Mouse (Mus musculus) left cerebral cortex, postnatal 4 days (tissue): ENCODE results near the gene Zfand2a. TPM values are rescaled to one million over a fixed set of nuclear protein-coding genes. Genes with fewer than 3 reads are reported as not detected.
A peak's percentile ranks its signal among the peaks of the same experiment; 100 is the strongest.

Experiments used
- DNase-seq: peaks from one replicate; pipeline ENCODE4 v3.0.0-alpha.2; 2022
- intact Hi-C: fragments of 180-260 bp; cut with DNase I; formaldehyde crosslinking; loops from one replicate; pipeline ENCODE4 v1.15.1; 2025
- total RNA-seq, 2 experiments: library from RNA; stranded (reverse); gene quantifications; 2 replicates each; pipeline ENCODE4 v1.2.3; 2021

The Zfand2a gene
- total RNA-seq, 2 experiments from 2014 or later: 58.7 to 60.3 TPM

DNA sequence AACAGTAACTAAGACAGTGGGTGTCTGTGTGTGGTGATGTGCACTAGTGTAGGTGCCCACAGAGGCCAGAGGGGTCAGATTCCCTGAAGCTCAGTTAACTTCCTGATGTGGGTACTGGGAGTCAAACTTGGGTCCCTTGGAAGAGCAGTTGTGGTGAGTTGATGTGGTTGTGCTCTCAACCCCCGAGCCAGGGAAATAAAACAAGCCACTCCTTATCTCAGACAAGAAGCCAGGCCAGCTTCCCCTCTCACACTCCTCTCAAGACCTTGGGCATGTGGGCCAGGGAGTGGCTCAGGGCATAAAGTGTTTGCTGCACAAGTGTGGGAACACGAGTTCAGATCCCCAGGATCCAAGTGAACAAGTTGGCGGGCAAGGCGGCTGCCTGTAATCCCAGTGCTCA, 17.5 kb downstream of the Zfand2a start:
- intact Hi-C loops: loop anchor here (5.0 kb wide), 1 partner anchor 104 kb away; no protein-coding TSS in a partner anchor
- DNase-seq: no peak

DNA sequence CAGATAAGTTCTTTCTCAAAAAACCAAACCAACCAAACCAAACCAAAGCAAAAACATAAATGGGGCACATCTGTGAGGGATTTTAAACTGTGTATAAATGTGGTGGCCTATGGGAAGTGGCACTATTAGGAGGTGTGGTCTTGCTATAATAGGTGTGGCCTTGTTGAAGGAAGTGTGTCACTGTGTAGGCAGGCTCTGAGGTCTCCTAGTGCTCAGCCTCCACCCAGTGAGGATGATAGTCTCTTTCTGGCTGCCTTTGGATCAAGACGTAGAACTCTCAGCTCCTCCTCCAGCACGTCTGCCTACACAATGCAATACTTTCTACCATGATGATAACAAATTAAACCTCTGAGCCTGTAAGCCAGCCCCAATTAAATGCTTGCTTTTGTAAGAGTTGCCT, 18.0 kb downstream of the Zfand2a start:
- DNase-seq: no peak
- intact Hi-C loops: loop anchor here (5.0 kb wide), 1 partner anchor 104 kb away; no protein-coding TSS in a partner anchor

DNA sequence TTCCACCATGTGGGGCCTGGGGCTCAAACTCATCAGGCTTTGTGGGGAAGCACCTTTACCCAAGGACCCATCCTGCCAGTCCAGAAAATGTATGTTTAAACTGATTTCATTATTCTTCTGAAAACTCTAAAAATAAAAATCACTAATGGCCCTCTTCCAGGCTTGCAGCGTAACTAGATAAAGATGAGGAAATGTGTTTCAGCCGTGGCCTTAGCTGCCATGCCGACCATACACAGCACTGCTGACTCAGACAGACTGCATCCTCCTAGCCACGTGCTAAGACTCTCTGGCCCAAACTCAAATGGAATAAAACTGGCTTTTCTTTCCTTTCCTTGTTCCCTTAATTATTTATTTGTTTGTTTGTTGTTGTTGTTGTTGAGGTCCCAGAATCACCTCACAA, 19.5 kb downstream of the Zfand2a start:
- DNase-seq: no peak
- intact Hi-C loops: loop anchor here (5.0 kb wide), 1 partner anchor 103 kb away; no protein-coding TSS in a partner anchor

DNA sequence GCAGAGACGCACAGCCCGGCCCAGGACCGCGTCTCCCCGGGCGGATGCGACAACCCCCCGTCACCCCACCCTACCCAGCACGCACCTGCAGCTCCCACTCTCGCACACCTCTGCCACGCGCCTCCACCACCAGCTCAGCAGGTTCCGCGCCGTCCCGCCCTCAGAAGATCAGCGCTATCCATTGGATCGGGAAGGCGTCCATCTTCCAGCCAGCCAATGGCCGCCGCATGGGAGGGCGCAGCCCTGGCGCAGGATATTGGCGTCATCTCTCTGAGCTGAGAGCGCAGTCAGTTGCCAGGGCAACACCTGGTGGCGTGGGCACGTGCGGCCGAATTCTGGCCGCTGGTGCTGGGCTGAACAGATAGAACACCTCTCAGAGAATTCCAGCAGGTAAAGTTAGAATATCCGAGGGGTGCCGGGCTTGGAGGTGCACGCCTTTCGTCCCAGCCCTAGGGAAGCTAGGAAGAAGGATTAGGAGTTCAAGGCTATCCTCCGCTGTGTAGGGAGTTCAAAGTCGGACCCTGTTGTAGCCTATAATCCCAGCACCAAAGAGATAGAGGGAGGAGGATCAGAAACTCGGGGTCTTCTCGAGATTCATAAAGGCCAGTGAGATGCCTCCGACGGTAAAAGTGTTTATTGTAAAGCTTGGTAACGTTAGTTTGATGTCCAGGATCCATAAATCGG, 23.8 kb downstream of the Zfand2a start, which contains the start of gene 3110082I17Rik:
TSS of gene 3110082I17Rik (minus strand) at position 144 of the 684 bp plus-strand sequence.
- intact Hi-C loops: no loop called here

DNA sequence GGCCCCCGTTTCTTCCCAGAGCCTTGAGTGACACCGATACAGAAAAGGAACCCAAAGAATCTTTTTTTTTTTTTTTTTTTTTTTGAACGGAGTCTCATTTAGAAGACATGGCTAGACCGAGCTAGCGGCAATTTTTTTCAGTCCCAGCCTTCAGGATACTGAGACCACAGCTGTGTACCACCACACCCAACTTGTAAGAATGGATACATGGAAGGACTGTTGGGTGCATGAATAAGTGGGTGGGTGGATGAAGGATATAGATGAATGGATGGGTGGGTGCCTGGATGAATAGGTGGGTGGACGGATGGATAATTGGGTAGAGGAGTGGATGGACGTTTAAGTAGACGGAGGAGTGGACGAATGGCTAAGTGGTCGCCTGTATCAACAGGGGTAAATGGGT, 24.4 kb downstream of the Zfand2a start:
- intact Hi-C loops: no loop called here
- no peak for DNase-seq

More for the DNA sequence above, 23.8 kb downstream of the Zfand2a start, which contains the start of gene 3110082I17Rik:
- DNase-seq: peak; percentile 98

DNA sequence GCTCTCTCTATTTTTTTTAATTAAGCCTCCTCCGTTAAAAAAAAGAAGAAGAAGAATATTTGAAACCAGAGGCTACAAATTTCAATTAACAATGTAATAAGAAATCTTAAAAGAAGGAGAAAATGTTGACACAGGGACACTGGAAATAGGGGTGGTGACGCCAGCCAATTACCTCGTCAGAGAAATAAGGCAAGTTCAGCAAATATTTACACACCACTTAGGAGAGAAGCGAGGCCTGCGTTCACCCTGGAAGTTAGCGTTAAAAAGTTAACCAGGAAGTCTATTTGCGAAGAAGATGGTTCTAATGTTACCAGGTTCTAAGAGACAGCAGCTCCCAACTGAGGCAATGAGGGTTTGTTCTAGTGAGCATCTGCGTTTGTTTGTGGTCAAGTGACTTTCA, 27.1 kb downstream of the Zfand2a start:
- intact Hi-C loops: no loop called here
- no peak for DNase-seq

DNA sequence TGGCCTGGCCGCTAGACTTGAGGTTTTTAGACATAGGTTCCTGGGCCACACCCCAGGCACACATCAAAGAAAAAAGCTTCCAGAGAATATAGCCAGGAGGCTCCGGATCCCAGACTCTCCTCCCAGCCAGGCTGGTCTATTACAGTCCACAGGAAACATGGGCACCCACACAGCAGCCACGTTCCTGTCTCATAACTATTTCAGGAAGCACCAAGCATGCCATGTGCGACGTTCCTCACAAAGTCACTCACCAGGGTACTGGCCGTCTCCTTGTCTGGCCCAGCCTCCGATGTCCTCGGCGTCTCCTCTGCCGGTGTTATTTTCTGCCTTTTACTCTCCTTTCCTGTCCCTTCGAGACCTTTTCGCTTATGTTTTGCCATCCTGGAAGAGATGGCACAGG, 29.2 kb downstream of the Zfand2a start:
- intact Hi-C loops: no loop called here
- DNase-seq: no peak

DNA sequence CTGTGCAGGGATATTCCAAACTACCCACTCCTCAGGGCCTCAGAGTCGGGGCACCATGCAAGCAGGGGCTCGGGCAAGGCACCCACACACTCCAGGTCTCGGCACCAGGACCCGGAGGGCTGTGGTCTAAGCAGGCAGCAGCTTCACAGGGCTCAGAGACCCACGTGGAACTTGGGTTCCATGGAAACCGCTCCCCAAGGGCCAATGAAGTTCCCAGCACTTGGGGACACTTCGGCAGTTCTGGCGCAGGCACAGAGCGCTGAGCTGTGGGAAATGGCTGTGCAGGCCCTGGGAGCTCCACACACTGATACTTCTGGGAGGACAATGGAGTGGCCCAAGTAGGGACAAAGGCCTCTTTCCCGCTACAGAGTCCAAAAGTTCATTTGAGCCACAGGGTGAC, 31.3 kb downstream of the Zfand2a start:
- no peak for DNase-seq
- intact Hi-C loops: no loop called here

DNA sequence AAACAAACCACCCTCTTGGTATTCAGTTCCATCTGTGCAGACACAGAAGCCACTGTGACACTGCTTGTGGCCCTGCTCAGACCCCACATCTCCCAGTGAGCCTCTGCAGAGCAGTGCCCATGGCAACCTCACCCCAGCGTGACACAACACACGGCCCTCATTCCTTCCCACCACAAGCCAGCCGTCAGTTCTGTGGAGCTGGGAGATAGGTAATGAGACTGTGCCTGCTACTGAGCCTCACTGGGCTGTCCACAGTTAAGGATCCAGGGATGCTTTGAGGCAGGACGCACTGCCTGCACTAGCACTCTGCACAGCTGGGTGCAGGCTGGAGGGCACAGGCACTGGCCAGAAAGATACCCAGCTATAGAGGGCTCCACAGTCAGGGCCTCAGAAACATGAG, 34.4 kb downstream of the Zfand2a start:
- DNase-seq: no peak
- intact Hi-C loops: no loop called here

DNA sequence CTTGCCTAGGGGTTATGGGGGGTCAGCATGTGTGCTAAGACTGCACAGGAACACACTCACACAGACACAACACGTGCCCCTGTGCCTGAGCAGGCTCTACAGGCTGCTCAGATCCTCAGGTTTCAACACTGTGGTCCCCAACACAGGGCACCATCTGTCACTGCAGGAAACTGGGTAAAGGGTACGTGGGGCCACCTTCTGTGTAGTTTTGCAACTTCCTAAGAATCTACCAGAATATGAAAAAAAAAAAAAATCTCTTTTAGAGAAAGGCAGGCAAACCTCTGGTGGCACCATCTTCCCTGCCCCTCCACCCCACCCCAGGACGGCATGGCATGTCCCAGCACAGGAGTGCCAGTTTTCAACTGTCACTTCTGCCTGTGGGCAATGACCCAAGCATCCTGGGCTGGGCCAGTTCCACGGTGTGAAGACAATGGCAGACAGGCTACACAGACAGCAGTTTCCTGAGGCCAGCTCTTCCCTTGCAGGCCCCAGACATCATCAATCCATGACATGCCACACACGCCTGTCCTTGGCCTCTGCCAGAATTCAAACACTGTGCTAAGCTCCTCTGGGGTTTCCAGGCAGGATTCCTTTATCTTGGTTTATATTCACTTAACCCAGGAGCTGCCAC, 35.1 kb downstream of the Zfand2a start:
- peak; percentile 60 for DNase-seq
- intact Hi-C loops: no loop called here

DNA sequence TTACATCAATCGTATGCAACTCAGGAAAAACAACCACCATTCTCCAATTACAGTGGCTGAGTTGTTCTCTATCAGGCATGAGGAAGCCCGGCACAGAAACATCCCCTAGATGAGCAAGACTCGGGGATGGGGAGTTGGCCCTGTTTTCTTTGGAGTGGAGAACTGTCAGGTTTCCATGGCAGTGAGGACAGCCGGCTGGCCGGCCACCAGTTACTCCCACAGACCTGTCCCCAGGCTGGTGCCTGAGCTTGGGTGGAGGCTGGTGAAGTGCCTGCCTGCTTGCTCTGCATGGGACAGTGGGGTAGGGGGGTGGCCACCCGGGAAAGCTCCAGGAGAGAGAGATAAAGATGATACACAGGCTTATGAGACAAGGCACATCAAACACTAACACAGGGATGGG, 36.3 kb downstream of the Zfand2a start:
- no peak for DNase-seq
- intact Hi-C loops: no loop called here

DNA sequence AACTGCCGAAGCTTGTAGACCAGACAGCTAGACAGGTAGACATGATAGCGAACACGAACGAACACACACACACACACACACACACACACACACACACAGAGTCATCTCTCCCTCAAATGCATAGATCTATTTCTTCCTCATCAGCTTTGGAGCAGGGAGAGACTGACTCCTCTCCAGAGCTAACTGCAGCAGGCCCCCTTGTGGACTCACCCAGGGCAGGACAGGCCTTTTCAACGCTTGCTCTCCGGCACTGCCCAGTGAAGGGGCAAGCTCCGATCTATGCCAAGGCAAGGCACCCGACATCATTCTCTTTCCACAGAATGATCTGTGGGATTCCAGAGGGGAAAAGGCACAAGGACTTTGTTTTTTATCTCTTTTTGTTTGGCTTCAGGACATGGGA, 39.1 kb downstream of the Zfand2a start:
- no peak for DNase-seq
- intact Hi-C loops: no loop called here

DNA sequence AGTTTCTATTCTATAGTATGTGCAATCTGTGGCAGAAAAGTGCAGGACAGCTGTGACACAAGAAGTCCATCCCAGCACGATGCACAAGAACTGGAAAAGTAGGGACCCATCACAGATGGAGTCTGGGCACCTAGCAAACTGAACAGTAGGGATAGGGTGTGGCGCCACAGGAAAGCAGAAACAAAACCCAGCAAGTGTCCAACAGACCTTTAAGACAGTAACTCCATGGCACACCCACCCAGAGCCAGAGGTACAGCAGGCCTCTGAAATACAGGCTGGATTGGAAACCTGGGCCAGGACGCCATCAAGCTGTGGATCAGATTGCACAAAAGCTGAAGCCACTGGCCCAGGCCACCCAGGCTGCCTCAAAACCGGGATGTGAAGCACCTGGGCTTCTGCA, 41.4 kb downstream of the Zfand2a start:
- intact Hi-C loops: no loop called here
- no peak for DNase-seq

DNA sequence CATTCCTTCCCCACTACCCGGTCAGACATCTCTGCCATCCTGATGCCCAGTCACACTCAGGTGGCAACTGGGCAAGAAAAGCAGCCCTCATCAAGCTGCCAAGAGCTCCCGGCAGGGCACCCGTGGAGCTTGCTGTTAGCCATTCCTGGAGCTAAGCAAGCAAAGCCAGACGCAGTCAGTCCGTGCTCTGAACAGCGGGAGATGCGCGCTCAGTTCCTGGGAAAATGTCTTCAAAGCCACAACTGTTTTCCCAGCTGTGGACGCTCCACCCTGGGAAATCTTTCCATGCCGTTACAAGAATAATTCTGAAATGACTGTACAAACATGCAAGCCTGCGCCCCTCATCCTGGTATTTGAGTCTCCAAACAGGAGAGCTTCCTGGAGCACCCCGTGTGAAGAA, 41.9 kb downstream of the Zfand2a start:
- intact Hi-C loops: no loop called here
- DNase-seq: peak; percentile 52

DNA sequence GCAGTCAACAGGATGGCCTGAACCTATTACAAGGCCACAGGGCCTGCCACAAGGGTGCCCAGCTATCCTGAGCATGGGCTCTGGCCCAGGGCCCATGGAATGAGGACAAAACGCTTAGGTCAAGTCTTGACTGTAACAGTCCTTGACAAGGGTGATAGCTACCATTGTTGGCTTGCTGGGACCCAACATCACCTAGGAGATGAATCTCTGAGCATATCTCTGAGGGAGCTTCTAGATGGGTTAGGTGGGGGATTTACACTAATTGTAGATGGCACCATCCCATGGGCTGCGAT, 42.7 kb downstream of the Zfand2a start:
- no peak for DNase-seq
- intact Hi-C loops: no loop called here

DNA sequence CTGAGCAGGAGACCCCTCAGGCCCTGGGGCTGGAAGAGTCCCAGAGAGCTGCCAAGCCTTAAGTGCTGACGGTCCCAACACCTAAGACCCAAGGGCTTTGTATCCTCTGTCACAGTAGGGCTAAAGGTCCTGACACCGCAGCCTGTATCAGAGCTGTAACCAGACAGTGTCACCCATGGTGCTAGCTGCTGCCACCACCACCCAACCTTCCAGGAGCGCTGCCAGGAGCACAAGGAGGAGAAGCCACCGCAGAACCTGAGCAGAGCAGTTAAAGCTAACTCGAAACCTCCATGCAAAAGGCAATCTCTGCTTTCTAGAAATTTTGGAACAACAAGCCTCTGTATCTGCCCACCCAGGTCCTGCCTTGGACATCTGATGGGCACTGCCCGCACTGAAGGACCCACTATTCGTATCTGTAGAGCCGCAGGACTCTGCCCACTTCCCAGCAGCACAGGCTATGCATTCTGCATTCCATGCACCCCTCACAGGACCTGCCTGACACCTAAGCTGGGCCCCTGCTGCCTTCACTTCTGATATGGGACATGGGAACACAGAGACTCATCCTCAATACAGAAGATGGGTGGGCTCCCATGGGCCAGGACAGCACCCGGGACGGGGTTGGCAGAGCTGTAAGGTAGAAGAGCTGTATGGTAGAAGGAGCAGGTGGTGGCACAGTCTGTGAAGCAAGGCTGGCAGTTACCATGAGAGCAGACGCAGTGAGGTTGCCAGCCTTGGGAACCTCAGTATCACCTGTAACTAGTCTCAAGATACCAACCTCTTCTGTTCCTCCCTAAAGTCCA, 43.2 kb downstream of the Zfand2a start:
- intact Hi-C loops: no loop called here
- no peak for DNase-seq

DNA sequence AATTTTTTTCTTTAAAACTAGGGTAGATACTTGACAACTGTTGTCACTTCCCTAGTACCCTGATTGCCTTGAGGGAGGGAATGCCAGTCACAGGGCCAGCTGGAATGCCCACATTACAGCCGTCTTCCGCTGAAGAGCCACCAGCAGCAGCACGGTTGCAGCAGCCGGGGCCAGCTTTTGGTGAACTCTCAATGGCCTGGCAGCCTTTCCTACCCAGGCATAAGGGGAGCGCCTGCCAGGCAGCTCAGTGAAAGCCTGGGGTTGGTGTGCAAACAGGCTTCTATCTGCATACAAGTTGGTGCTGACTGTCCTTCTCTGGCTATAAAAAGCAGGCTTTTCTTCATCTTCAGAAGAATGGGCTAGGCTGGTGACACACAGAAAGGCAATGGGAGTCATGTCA, 43.9 kb downstream of the Zfand2a start:
- intact Hi-C loops: no loop called here
- DNase-seq: peak; percentile 75

DNA sequence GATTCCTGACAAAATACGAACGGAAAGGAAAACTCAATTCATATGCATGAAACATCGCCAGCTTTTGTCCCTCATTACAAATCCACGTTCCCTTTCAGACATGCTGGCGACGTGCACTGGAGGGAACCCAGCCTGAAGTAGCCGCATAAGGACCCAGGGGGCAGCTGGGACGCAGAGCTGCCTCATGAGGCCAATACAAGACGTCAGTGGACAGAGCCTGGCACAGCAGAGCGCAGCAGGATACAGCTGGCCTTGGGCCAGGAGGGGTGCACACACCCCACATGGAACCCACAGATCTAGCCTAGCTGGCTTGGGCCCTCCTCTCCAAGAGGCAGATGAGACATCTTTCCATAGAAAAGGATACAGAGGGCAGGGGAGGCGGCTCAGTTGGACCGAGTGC, 45.9 kb downstream of the Zfand2a start:
- DNase-seq: peak; percentile 33
- intact Hi-C loops: no loop called here

DNA sequence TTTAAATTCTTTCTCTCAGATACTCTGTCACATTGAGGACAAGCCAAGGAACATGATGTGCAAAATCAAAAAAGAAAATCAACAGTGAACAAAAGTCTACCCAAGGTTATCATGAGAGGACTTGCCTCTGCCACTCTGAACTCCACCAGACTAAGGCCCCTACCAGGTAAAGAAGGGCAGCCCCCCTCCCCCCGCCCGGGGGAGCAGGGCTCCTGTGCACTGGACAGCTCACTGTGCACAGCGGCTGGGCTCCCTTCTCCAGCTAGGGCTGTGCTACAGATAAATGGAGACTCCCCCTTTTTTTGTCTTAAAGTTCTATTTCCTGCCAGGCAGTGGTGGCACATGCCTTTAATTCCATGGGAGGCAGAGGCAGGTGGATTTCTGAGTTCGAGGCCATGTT, 46.6 kb downstream of the Zfand2a start:
- intact Hi-C loops: no loop called here
- no peak for DNase-seq

DNA sequence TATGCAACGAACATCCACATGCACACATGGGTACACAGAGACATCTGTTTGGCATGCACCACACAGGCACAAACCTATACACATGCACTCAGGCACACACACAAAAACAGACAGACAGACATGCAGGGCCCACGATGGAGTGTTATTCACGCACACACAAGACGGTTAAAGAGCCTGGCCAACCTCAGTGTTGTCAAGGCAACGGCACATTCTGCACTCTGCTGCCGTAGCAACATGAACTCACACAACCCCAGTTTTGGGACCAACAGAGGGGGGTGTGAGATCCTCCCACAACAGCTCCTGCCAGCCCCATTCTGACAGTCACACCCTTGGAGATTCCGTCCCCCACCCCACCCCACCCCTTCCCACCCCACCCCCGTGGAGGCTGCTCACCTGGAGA, 49.4 kb downstream of the Zfand2a start:
- intact Hi-C loops: no loop called here
- no peak for DNase-seq

DNA sequence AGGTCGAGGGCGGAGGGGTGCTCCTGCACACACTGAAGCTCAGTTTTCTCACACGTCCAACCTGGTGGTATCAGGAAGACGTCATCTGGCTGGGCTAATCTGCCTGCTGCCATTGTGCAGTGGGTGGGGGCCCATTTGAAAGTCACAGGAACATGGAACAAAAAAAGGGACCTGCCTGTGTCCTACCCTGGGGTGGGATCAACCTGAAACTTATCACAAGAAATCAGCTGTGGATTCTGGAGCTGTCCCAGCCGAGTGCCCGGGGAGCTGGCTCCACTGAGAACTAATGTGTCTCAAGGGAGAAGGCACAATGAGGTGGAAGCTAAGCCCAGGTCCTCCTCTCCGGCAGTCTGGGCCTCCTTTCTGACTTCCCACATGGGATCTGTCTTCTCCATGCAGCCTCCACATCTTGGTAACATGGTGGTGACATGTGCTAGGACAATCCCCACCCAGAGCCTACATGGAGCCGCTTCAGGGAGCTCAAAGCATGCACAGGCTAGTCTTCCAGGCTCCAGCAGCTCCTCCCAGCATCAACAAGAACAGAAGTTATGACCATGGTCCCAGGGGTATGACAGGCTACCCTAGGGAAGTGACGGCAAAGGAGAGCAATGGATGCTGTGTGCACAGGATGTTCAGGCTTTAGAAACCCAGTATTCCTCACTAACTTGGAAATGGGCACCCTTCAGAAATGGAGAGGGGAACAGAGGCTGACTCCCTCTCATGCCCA, 50.3 kb downstream of the Zfand2a start:
- intact Hi-C loops: no loop called here
- no peak for DNase-seq
